Mouse (Mus musculus) natural killer cell, adult 2 months (primary cell): ENCODE measurements around the gene Mcl1.
"Not testable (repeated sequence)": the region's sequence is repeated elsewhere in the genome, so short reads cannot be mapped to it uniquely, and the experiment has no call there.

Experiments used
- DNase-seq, 2 experiments: peaks; one replicate each; pipeline ENCODE4 v3.0.0; 2022; ENCODE audit warnings: low spot score in 2 of 2

Gene Mcl1

GRCm38 (mm10) chr3:95650276-95651032 is 8.1 kb upstream of the Mcl1 start:
- DNase-seq: peak in 1 of 2 experiments; percentile 50

DNA sequence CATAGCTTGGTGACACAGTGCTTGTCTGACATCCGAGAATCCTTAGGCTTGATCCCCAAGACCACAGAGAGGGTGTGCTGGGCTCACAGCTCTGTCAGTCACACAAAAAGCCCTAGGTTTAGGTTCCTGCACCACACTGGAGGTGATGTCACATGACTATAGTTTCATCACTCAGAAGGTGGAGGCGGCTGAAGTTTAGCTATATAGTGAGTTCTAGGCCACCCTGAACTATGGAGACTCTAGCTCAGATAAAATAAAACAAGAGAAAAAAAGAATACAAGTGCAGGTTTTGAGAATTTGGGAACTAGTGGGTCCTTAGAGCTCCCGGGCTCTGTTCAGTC is 7.6 kb upstream of the Mcl1 start:
- no peak for DNase-seq

GRCm38 (mm10) chr3:95651391-95652203 is 7.0 kb upstream of the Mcl1 start:
- DNase-seq: no peak

DNA sequence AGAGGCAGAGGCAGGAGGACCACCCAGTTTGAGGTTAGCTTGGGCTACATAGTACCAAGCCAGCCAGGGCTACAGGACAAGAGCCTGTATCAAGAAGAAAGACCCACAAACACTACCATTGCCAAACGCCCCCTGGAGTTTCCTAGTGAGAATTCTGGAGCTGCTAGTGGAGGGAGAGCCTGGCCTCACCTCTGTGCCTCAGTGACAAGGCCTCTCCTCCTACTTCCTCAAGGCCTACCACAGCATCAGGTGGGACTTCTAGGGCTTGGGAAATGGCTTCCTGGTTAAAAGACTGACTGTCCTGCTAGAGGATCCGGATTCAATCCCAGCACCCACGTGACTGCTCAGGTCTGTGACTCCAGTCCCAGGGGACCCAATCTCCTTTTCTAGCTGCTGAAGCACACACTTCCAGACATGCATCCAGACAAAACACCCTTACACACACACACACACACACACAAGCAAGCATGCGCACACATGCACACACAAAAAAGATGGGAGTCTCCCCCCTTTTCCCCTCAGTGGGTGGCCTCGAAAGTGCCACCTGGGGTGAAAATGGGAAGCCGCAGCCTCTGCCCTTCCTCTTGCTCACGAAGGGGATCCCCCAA is 6.3 kb upstream of the Mcl1 start:
- DNase-seq: peak in 1 of 2 experiments; percentile 61

DNA sequence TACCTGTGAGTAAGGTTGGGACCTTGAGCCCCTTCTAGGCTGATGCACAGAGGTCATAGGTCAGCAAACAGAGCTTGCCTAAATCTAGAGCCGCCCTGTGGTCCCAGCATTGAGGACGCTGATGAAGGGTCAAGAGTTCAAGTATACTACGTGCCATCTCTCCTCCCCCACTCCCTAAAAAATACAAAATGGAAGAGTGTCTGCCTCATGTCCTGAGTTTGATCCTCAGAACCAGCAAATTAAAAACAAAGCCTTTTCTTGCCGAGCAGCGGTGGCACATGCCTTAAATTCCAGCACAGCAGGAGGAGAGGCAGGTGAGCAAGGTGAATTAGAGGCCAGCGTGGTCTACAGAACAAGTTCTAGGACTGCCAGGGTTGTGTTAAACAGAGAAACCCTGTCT is 5.7 kb upstream of the Mcl1 start:
- no peak for DNase-seq

- no peak for DNase-seq
These were observed 5.0 kb upstream of the Mcl1 start for GRCm38 (mm10) chr3:95653473-95654034.

DNA sequence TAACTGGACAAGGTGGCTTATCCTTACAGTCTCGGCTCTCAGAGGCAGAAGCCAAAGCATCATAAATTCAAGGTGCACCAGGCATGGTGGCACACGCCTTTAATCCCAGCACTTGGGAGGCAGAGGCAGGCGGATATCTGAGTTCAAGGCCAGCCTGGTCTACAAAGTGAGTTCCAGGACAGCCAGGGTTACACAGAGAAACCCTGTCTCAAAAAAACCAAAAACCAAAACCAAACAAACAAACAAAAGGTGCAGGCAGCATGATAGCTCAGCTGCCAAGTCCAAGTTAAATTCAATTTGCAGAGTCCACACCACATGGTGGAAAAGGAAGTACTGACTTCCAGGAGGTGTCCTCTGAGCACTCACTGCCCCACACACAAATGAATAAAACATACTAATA is 4.2 kb upstream of the Mcl1 start:
- DNase-seq: not testable (repeated sequence)

DNA sequence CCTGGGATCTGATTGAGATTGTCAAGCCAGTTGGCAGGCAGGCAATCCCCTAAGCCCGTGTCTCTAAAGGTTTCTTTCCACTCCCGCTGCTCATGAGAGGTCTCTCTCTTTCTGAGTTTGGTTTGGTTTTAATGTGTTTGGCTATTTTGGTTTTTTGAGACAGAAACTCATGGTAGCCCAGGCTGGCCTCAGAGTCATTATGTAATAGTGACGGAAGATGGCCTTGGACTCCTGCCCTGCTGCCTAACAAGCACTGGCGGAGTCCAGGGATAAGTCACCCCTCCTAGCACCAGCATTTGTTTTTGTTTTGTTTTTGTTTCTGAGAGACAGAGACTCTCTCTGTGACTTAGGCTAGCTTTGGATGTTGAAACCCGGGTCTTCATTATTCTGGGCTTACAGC is 3.2 kb upstream of the Mcl1 start:
- DNase-seq: no peak

DNA sequence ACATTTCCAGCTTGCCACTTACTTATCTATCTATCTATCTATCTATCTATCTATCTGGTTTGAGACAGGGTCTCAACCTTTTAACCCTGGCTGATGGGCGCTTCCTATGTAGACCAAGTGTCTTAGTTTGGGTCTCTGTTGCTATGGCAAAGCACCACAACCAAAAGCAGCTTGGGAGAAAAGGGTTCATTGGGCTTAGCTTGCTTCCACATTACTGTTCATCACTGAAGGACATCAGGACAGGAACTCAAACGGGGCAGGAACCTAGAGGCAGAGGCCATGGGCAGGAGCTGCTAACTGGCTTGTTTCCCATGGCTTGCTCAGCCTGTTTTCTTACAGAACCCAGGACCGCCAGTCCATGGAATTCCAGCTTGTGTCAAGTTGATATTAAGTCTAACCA is 1.5 kb upstream of the Mcl1 start:
- no peak for DNase-seq

DNA sequence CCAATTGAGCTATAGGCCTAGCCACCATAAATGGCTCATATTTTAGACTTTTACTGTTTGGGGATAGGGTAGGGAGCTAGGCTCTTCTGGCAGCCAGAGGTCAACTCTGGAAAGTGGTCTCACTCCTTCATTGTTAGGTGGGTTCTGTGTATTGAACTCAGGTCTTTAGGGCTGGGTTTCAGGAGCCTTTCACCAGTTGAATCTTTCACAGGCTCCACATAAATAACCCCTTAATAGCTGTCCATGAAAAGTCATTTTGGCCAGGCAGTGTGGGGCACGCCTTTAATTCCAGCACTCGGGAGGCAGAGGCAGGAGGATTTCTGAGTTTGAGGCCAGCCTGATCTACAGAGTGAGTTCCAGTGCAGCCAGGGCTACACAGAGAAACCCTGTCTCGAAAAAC is 877 bp upstream of the Mcl1 start:
- no peak for DNase-seq

GRCm38 (mm10) chr3:95658868-95659712 is 502 bp downstream of the Mcl1 start:
- peak; percentile 75 to 79 for DNase-seq

DNA sequence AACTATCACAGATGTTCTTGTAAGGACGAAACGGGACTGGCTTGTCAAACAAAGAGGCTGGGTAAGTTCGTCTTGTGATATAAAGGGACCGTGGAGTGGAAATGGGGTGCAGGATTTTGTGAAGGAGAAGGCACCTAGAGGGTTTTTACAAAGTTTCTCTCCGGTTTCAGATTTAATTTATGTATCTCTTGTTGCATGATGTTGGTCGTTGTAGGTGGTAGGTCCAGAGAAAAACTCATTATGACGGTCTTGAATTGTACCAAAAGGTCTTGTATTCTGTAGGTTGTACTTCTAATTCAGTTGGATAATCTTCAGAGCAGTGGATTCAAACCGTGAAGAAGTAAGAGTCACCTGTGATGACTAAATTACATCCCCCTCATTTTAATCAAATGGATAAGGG is 1.4 kb downstream of the Mcl1 start:
- no peak for DNase-seq

DNA sequence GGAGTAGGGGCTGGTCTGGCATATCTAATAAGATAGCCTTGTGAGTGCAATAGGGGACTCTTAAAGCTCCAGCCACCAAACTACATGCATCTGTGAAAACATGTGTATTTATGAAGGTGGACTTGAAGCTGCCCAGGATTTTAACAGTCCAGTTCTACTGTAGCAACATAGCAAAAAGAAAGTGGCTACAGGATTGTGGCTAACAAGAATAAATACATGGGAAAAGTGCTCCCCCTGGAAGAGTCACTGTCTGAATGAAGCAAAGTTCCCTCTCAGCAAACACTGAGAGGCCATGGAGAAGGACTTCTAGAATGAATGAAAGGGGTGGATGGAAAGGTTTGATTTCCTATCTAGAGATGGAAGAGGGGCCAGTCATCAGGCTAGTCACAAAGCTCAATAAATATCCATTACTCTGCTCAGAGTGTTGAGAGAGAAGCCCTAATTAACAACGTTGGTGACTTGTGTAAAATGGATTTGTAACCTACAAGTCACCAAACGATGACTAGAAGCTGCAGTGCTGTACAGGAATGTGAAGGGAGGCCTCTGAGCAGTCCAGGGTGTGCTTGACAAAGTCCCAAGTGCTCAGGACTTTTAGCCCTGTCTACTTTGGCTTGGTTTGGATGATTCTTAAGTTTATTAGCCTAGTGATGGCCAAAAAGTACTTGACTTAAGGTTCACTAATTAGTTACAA is 2.3 kb downstream of the Mcl1 start:
- DNase-seq: no peak

DNA sequence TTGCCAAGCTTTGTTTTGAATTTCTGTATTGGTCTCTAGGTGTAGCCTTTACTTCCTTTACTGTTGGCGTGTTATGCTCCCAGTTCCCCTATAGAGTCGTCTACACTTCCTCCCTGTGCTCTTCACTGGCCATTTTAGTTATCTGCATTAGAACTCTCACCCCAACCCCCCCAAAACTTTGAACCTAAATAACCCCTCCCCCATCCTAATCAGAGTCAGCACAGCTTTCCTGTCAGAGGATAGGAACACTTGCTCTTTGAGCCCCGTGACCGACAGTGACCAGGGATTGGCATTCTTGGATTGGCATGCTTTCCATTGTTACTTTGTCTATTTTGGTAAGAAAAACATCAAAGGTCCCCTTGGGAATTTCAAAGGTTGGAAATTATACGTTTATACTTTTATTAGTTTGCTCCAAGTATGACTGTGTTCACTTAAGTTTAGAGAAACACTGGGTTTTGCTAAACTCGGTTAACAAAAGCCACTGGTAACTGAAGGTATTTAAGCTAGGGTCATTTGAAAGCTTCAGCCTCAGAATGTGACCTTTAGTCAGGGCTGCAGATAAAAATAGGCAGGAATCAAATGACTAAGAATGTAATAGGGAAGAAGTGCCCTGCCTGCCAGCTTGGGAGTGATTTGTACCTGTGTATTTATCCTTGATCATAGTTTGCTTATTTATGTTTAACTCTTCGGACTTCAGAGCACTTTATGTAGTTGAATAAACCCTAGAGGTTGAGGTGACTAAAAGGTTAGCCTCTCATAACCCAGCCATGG is 3.5 kb downstream of the Mcl1 start:
- DNase-seq: no peak

DNA sequence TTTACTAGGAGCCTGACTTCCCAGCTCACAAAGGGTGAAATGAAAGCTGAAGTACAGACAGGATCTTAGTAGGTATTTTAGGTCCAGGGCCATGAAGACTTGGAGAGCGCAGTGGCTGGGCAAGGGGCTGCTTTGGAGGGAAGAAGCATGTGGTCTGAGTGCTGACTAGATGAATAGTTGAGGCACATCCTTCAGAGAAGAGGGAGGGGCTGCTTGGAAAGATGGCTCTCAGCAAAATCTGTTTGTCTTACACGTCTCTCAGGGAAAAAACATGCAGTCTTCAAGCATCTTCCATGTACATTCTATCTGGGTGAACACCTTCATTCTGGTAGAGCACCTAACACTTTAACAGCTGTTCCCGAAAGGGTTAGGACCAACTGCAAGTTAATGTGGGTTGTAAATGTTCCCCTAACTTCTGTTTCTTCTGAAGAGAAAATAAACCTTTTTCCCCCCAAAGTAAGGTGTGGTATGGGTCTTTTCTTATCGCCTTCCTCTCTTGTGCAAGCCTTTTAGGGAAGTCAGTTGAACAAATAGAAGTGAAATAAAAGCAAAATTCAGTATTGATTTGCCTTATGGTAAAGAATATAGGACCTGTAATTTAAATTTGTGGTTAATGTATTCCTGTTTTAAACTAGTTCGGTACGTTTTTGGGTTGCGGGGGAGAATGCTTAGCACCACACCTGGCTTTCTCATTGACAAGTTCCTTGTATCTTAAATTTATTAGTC is 4.3 kb downstream of the Mcl1 start:
- no peak for DNase-seq

- no peak for DNase-seq
These were observed 4.9 kb downstream of the Mcl1 start for GRCm38 (mm10) chr3:95663486-95663885.

GRCm38 (mm10) chr3:95663969-95664608 is 5.5 kb downstream of the Mcl1 start:
- DNase-seq: no peak

DNA sequence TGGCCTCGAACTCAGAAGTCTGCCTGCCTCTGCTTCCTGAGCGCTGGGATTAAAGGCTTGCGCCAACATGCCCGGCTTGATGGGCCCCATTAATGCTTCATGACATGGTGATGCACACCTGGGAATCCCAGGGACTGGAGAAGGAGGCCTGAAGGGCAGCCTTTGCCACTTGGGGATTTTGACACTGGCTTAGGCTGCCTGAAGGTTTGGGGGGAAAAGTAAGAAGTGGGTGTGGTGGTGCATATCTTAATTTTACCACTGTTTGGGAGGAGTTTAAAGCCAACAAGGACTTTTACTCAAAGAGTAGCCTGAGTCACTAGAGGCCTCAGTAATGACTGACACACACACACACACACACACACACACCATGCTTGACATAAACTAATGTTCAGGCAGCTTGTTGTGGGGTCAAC is 6.4 kb downstream of the Mcl1 start:
- DNase-seq: no peak
